Mouse (Mus musculus) stomach, postnatal 0 days (tissue): ENCODE data around the gene Dst. TPM values are rescaled to one million over a fixed set of nuclear protein-coding genes. Genes with fewer than 3 reads are reported as not detected.

Experiments used
- ATAC-seq: fragments of 200-750 bp; cut with Nextera tagmentation; 2 replicates; pipeline ENCODE4 v1.8.0; 2017; ENCODE audit not compliant: low FRiP score, low TSS enrichment
- DNase-seq: peaks from one replicate; pipeline ENCODE4 v3.0.0-alpha.2; 2016; ENCODE audit warnings: low spot score
- H3K27ac ChIP-seq: fragments of 300-500 bp; sonication (generic); replicated peaks from 2 replicates; pipeline ENCODE4 v1.5.1; 2014; ENCODE audit warnings: mild to moderate bottlenecking, control low read depth
- H3K27me3 ChIP-seq: fragments of 300-500 bp; sonication (generic); 2 replicates; pipeline ENCODE4 v1.6.1; 2014; ENCODE audit warnings: low read length; ENCODE audit not compliant: control insufficient read depth, insufficient read depth
- H3K36me3 ChIP-seq: fragments of 300-500 bp; sonication (generic); 2 replicates; pipeline ENCODE4 v1.6.1; 2014; ENCODE audit warnings: low read length, mixed read lengths; ENCODE audit not compliant: control insufficient read depth, insufficient read depth
- H3K4me1 ChIP-seq: fragments of 300-500 bp; sonication (generic); replicated peaks from 2 replicates; pipeline ENCODE4 v1.6.1; 2014; ENCODE audit warnings: antibody characterized with exemption; ENCODE audit not compliant: control insufficient read depth, insufficient read depth
- H3K4me2 ChIP-seq: fragments of 300-500 bp; sonication (generic); replicated peaks from 2 replicates; pipeline ENCODE4 v1.6.1; 2014; ENCODE audit warnings: low read depth, mild to moderate bottlenecking, control low read depth, moderate library complexity
- H3K4me3 ChIP-seq: fragments of 300-500 bp; sonication (generic); 2 replicates; pipeline ENCODE4 v1.5.1; 2014; ENCODE audit warnings: low read depth, low read length, control low read depth
- H3K9ac ChIP-seq: fragments of 300-500 bp; sonication (generic); 2 replicates; pipeline ENCODE4 v1.6.1; 2014; ENCODE audit warnings: mild to moderate bottlenecking, low read length, control low read depth, mixed read lengths
- H3K9me3 ChIP-seq: fragments of 300-500 bp; sonication (generic); 2 replicates; pipeline ENCODE4 v1.6.1; 2016; ENCODE audit warnings: low read length; ENCODE audit not compliant: control insufficient read depth
- CTCF ChIP-seq: IDR thresholded peaks from 2 replicates; pipeline ENCODE4 v1.5.1; 2016; ENCODE audit warnings: antibody characterized with exemption, low read depth, mild to moderate bottlenecking, moderate library complexity
- EP300 ChIP-seq: optimal IDR thresholded peaks from 2 replicates; pipeline ENCODE3; 2016; ENCODE audit warnings: antibody characterized with exemption
- WGBS: fragments of 180-500 bp; shearing (Covaris S2); extraction: QIAGEN DNeasy Blood & Tissue Kit; methylation state at CpG from one replicate; pipeline ENCODE4 v1.1.7; 2014; 5-methylcytosine and 5-hydroxymethylcytosine counted together
- polyA plus RNA-seq: library from polyadenylated mRNA; unstranded; fragments of >200 nt; fragmentation: Nextera tagmentation; extraction: Ambion mirVana; gene quantifications from 2 replicates; pipeline ENCODE4 v1.2.1, GENCODE M21; 2015

Gene Dst
- polyA plus RNA-seq, 1 experiment from 2014 or later, result 16.4 TPM

DNA sequence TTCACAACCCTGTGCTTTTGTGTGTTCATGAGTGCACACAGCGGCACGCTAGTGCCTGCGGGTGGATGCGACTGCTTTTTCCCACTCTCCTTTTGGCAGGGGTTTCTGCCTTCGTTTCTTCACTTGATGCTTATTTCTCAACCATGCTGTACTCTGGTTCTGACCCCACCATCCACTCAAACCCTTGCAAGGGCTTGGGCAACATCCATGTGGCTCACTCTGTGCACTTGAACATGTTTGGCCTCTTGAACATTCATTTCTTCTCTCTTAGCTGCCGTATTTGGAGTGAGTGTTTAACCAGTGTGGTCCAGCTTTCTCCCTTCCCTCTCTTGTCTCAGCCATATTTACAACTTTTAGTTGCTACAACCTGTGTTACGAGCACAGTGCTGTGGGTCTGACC, 236.8 kb downstream of the Dst start:
- Histone ChIP-seq H3K4me1 (no peaks in the 10 kb centered on the region), H3K4me2 (no peak overlapping the region), H3K27me3 (no peaks in the 10 kb centered on the region), H3K4me3 (no peak overlapping the region), H3K27ac (no peak overlapping the region), H3K36me3 (no peaks in the 10 kb centered on the region), H3K9me3 (no peaks in the 10 kb centered on the region), H3K9ac (no peak overlapping the region)
- ATAC-seq (no peak), DNase-seq (no peak)
- no peak for TF ChIP-seq EP300
- TF ChIP-seq CTCF, result no peak
- 88% methylated on average over 7 of the region's 7 CpGs for WGBS

DNA sequence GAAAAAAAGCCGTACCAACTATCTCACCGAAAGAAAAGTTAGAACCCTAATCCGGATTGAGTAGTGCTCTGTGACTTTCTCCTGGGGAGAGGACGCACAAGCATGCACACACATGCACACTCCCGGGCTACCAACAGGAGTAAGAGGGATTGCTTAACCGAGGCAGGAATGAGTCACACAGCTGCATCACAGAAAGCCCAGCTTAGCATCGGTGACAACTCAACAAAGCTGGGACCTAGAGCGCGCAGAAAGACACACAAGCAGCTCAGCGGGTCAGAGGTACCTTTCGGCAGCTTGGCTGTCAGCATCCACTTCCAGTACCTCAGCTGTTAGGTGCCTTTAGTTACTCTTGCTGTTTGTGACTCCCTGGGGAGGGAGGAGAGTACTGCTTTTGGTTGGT, 240.0 kb downstream of the Dst start:
- Histone ChIP-seq H3K4me2 (no peak overlapping the region), H3K9ac (no peak overlapping the region), H3K9me3 (no peaks in the 10 kb centered on the region), H3K4me1 (no peaks in the 10 kb centered on the region), H3K36me3 (no peaks in the 10 kb centered on the region), H3K27ac (no peak overlapping the region), H3K27me3 (no peaks in the 10 kb centered on the region), H3K4me3 (no peak overlapping the region)
- DNase-seq (no peak), ATAC-seq (no peak)
- 83% methylated on average over 11 of the region's 11 CpGs for whole genome bisulfite sequencing
- TF ChIP-seq CTCF (no peak), EP300 (no peak)

DNA sequence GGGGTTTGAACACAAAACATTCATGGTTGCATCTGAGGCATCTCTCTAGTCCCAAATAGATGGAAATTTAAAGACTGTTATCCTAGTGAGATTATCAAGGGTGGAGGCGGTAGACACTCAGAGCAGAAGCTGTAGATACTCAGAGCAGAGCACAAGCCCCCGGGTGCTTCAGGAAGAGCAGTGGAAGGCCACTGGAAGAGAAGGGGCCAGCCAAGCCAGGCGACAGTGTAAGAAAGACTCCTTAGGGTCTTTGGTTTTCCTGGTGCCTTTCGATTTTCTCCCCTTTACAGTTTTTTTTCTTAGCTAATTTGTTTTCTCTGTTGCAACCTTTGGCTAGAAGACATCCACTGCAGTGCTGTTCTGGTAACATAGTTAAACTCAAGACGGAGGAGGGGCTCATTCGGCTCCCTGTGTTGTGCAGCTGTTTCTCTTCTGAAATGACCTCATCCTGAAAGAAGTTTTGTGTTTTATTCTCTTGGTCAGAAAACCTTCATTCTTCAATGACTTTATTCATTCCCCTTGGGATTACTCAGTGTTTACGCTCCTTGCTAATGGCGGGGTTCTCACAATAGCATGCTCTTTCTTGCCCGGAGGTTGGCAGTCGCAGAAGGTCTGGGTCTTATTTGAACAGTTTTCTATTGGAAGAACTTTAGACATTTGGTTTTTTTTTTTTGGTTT, 242.5 kb downstream of the Dst start:
- Histone ChIP-seq H3K4me1 (no peaks in the 10 kb centered on the region), H3K4me3 (no peak overlapping the region), H3K36me3 (no peaks in the 10 kb centered on the region), H3K27me3 (no peaks in the 10 kb centered on the region), H3K27ac (peak overlapping the region; percentile 42), H3K4me2 (no peak overlapping the region), H3K9ac (no peak overlapping the region), H3K9me3 (no peaks in the 10 kb centered on the region)
- no peak for TF ChIP-seq EP300
- TF ChIP-seq CTCF, result no peak
- WGBS, result 25% methylated on average over 10 of the region's 10 CpGs
- DNase-seq, result no peak
- peak; percentile 75; the same call in 1 of the 2 replicates for ATAC-seq

DNA sequence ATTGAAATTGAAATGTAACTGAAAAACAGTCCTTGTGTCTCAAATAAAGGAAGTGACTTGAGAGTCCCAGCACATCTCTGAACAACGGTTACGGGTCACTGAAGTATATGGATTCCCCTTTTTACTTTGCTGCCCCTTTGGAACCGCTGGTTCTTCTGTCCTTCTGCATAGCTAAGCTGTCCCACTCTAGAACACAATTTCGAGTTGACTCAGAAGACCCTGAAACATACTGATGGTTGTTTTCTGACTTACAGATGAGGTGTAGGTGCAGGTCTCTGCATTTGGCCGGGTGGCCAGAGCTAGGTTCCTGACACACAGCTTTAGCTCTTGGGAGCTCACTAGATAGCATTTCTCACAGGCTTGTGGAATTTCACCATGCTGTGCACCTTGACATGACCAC, 244.7 kb downstream of the Dst start:
- Histone ChIP-seq H3K4me3 (no peak overlapping the region), H3K27ac (no peak overlapping the region), H3K9me3 (no peaks in the 10 kb centered on the region), H3K27me3 (no peaks in the 10 kb centered on the region), H3K4me2 (no peak overlapping the region), H3K9ac (no peak overlapping the region), H3K36me3 (no peaks in the 10 kb centered on the region), H3K4me1 (no peaks in the 10 kb centered on the region)
- TF ChIP-seq EP300 (no peak), CTCF (no peak)
- DNase-seq (no peak), ATAC-seq (no peak)
- 92% methylated on average over 5 of the region's 5 CpGs for WGBS

DNA sequence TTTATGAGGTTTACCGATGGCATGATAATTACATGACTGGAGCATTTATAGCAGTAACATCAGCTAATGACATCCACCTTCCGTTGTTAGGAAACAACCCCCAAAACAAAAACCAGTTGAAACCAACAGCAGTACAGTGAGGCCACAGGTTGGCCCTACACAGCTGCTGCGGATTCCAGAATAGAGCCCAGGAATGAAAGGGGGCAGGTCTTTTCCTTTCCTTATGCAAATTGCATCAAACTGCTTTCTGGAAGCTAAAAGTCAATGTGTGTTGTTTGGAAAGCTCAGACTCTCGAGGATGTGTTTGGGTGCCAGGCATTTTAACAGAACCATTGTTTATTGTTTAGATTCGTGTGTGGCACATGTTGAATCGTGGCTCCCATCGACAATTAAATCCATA, 248.0 kb downstream of the Dst start:
- Histone ChIP-seq H3K36me3 (no peaks in the 10 kb centered on the region), H3K9ac (no peak overlapping the region), H3K4me1 (no peaks in the 10 kb centered on the region), H3K4me3 (no peak overlapping the region), H3K4me2 (no peak overlapping the region), H3K27me3 (no peaks in the 10 kb centered on the region), H3K27ac (no peak overlapping the region), H3K9me3 (no peaks in the 10 kb centered on the region)
- no peak for TF ChIP-seq CTCF
- no peak for TF ChIP-seq EP300
- DNase-seq (no peak), ATAC-seq (no peak)
- 81% methylated on average over 7 of the region's 7 CpGs for WGBS

DNA sequence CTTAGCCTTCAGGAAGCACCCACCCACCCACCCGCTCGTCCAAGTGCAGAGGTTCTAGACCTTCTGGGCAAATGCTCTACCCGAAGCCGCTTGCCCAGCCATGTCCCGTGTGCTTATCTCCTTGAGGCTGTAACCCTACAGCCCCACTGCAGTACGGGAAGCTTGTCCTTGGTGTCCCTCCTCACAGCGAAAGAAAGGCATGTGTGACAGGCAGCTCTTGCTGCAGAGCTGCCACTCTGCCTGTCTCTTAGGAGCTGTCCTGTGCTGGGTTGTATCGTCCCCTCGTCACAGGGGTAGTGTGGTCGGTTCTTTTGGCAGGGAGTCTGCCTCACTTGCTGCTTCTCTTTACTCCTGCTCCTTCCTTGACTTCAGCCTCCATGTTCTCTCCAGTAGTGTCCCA, 249.7 kb downstream of the Dst start:
- TF ChIP-seq CTCF (no peak), EP300 (no peak)
- Histone ChIP-seq H3K36me3 (no peaks in the 10 kb centered on the region), H3K27ac (no peak overlapping the region), H3K9me3 (no peaks in the 10 kb centered on the region), H3K4me2 (no peak overlapping the region), H3K27me3 (no peaks in the 10 kb centered on the region), H3K4me3 (no peak overlapping the region), H3K9ac (no peak overlapping the region), H3K4me1 (no peaks in the 10 kb centered on the region)
- 80% methylated on average over 10 of the region's 10 CpGs for WGBS
- no peak for ATAC-seq
- DNase-seq, result no peak
